Mouse (Mus musculus) cerebellum, adult 9-11 months (tissue): ENCODE results near the gene Stxbp5.
A peak's percentile ranks its signal among the peaks of the same experiment; 100 is the strongest.

Experiments used
- DNase-seq: peaks from one replicate; pipeline ENCODE4 v3.0.0; 2022

Stxbp5 gene

DNA sequence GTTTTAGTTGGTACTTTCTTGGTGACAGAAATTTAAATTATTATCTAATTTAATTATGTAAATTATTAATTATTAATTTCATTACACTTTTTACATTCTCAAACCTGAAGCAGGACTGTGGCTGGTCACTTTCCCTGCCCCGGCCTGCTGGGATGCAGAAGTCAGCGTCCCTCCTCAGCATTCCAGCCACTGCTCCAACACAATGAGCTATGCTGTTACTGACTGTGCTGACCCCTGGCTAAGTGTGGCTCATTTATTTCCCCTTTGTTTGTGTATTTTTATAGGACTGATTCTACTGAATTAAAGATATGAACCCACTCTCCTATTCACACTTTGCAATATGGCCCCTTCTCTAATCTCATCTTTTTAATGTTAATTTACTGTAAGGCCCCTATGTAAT is 43.0 kb downstream of the Stxbp5 start:
- no peak for DNase-seq

- DNase-seq: no peak
These were observed 44.1 kb downstream of the Stxbp5 start for GRCm38 (mm10) chr10:9856792-9857191.

- no peak for DNase-seq
These were observed 54.5 kb downstream of the Stxbp5 start for GRCm38 (mm10) chr10:9846408-9846807.

DNA sequence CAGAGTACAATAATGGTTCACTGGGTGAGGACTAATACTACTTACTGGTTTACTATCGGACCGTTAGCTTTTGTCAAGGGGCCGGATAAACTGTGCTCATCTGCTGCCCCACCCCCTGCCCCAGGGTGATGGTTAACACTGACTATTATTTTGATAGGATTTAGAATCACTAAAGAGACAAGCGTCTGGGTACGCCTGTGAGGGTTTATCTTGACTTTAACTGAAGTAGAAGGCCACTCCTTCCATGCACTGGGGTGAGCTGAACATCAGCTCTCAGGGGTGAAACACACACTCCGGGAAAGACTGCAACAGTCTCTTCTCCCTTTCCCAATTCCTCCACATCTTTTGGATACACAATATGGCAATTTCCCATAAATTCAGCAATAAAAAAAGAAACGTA is 61.5 kb downstream of the Stxbp5 start:
- no peak for DNase-seq

GRCm38 (mm10) chr10:9834986-9835385 is 65.9 kb downstream of the Stxbp5 start:
- DNase-seq: no peak

DNA sequence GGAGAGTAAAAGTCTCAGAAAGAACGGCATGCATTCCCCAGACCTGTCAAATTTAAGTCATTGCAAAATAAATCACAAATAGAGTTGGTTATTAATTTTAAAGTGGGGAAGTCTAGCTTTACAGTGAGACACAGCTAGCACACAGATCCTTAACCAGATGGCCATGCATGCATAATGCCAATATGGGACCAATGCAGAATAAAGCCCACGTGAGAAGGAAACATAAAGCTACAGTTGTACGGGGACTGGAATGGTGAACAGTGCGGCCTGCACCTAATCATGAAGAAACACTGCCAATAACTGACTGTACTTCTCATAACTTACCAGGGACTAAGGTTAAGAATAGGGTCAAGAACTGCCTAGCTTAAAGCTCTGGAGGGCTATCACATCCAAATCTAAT is 67.9 kb downstream of the Stxbp5 start:
- DNase-seq: no peak

- DNase-seq: no peak
These were observed 71.1 kb downstream of the Stxbp5 start for GRCm38 (mm10) chr10:9829744-9830143.

DNA sequence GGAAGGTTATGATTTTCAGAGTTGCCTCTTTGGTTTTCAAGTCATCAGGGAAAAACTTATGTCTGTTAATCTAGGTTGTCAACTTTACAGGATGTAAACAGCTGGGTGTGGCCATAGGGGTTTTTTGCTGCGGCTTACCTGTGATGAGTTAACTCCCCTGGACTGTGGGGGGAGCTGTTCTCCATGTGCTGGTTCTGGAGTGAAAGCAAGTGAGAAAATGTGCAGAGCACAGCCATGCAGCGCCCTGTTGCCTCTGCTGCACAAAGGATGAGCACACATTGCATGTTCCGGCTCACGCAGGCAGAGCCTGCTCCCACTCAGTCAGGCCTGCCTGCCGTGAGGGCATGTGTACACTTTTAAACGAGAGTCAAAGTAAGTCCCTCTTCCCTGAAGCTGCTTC is 79.6 kb downstream of the Stxbp5 start:
- peak; percentile 27 for DNase-seq

DNA sequence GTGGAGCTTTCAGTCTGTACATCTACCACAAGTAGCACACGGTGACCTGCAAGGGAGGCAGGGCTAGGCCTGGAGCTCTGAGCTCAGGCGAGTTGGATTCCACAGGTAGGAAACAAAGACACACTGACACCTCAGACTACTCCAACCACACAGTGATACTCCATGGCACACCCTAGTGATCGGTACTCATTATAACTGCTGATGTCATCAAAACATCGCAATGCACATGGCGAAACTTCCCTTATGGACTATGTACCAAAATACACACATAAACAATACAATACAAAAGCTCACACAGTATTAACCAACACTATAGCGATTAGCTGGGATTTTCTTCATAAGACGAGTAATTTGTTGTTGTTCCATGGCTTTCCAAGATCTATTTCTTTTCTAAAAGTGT is 82.3 kb downstream of the Stxbp5 start:
- DNase-seq: no peak

DNA sequence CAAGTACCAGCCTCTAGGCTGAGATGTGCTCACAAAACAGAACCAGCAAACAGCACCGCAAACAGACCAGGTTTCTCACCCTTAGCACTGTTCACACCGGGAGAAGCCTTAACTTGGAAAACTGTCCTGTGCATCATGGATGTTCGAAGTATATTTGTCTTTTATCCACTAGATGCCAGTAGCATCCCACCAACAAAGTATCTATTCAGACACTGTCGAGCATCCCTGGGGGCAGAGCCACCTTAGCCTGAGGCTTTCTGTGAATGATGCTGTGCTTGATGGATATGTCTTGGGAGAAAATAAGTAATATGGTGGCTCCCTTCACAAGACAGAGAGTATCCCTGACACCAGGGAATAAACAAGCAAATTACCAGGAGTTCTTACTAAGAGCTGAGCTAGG is 87.0 kb downstream of the Stxbp5 start:
- DNase-seq: peak; percentile 46

GRCm38 (mm10) chr10:9807596-9807995 is 93.3 kb downstream of the Stxbp5 start:
- DNase-seq: no peak

DNA sequence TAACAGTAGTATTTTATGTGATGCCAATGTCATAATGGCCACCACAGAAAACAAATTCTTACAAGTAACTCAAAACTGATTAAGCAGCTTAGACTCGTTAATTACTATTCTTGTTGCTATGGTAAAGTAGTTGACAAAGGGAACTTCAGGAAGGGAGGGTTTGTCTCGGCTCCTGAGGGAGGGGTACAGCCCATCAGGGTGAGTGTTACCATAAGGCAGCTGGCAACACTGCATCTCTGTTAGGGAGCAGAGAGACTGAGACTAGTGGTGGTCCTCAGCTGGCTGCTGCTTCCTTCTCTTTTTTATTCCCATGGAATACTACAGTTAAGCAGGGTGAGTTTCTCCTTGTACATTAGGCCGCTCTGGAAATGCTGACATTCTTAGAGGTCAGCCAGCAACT is 95.5 kb downstream of the Stxbp5 start:
- no peak for DNase-seq

DNA sequence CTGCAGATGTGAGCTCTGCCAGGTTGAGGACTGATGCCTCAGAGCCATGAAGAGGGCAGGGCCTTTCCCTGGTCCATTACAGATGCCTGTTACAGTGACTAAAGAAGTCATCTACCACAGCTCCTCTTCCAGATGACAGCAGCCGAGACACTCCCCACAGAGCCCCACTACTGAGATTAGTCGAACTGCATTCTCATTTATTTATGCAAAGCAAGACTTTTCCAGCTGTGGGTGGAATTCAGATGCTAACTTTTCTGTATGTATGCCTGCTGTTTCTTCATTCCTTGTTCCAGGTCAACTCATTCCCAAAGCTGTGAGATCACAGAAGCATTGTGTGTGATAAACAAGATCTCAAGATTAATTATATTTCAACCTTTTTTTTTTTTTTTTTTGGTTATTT is 97.8 kb downstream of the Stxbp5 start:
- no peak for DNase-seq

DNA sequence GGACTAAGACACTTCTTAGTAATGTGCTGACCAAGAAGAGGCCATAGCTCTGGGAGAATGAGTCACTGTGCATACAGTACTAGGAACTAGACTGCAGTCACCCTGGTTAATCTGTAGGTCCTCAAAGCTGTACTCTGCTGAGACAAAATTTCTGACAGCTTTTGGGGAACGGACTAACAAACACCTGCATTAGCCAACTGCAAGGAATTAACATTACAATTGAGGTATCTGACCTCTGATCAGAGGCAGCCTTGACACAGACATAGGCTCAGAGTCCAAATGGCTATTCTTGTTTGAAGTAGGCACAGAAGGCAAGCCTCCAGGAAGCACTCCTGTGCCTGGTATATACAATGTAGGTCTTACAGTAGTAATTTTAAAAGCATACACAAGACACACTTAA is 99.3 kb downstream of the Stxbp5 start:
- no peak for DNase-seq

DNA sequence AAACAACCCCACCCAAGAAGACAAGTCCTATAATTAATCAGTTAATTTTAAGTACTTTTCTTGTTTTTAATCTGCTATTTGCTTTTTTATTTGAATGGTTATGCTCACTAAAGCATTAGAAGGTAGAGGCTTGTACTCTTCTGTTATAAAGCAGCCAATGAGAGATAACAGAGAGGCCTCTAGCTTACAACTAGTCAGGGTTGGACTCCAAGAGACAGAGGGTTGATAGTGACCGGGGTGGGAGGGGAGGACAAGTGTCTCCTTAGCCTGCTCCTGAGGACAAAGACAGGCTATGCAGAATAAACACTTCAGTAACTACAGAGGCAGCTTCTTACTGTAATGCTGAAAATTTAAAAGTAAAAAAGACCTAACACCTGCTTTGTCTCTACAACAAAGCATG is 101.8 kb downstream of the Stxbp5 start:
- DNase-seq: no peak

DNA sequence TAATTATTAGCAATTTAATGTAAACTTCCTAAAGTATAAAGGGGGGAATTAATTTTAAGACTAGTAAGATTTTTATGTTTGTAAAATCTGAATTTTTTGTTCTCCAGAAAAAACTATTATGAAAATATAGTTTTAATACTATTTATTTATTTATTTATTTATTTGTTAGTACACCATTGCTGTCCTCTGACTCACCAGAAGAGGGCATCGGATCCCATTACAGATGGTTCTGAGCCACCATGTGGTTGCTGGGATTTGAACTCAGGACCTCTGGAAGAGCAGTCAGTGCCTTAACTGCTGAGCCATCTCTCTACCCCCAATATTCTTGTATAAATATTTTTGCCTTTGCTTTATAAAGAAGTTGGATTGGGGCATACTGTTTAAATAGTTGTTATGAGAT is 104.5 kb downstream of the Stxbp5 start:
- no peak for DNase-seq

GRCm38 (mm10) chr10:9794429-9794828 is 106.5 kb downstream of the Stxbp5 start:
- DNase-seq: no peak

DNA sequence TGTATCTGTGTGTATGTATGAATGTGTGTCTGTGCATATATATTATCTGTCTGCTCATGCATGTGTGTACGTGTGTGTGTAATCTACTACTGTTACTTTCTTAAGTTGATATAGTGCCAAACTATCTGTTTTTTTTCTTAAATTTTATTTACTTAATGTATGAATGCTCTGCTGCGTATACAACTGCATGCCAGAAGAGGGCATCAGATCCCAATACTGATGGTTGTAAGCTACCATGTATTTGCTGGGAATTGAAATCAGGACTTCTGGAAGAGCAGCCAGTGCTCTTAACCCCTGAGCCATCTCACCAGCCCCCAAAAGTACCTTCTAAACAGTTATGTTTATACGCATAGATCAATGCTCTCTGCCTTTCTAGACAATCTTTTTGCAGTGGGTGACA is 109.9 kb downstream of the Stxbp5 start:
- DNase-seq: no peak

GRCm38 (mm10) chr10:9786461-9786860 is 114.4 kb downstream of the Stxbp5 start:
- no peak for DNase-seq

DNA sequence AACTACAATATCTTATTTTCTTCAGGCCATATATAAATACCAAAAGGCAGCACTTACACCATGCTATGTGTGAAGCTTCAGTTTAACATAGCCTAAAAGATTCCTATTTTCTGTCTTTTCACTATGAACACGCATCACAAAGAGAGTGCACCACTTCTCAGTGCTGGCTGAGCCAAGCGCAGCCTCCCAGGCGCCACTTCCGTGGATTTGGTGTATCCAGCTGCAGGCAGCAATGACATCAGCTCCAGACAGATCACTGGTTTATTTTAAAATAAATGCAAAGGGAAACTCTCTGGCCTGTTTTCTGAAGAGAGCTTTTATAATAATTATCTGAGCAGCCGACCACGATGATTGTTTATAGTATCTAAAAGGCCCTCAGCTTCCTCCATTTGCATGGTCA is 115.2 kb downstream of the Stxbp5 start:
- DNase-seq: no peak

DNA sequence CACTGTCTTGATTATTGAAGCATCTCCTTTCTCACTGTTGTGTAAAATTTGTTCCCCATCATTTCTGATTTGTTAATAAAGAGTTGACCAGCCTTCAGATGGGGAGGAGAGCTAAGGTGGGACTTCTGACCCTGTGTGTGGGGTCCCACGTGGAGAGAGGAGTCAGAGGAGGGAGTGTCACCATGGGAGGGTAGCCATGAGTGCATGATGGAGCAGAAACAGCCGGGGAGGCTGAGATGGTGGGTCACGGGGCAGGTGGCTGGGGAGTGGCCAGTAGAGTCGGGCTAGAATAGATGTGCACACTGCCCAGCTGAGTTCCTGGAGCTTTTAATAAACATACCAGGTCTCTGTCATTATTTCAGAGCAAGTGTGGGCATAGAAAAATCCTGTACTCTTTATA is 121.0 kb downstream of the Stxbp5 start:
- no peak for DNase-seq

DNA sequence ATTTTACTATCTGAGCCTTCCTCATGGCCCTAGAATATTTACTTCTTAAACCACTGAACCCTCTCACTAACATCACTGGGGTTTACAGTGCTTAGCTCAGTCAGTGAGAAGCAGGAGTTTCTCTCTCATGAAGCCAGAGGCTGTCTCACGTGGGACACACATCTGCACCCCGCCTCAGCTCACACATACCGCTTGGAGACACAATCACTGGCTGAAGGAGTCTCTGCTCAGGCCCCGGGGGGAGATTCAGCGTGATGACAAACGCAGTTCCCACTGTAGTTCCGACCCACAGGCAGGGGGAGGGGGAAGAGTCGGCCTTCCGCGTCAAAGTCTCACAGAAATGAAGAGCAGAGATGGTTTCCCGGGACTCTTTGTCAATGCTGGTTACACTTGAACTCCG is 130.6 kb downstream of the Stxbp5 start:
- no peak for DNase-seq

DNA sequence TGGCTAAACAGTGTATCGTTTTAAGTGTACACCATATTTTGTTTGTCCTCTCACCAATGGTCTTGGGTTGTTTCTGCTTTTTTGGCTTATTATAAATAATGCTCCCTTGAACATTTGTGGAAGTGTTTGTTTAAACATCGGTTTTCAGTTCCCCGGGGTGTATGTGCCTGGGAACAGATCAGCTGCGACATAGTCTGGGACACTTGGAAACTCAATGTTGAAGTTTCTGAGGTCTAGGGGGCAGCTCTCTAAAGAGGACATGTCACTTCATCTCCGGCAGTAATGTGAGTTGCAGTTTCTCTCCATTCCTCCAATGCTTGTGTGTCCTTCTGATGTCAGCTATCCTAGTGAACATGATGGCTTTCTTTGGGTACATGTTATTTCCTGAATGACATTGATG is 137.0 kb downstream of the Stxbp5 start:
- no peak for DNase-seq

DNA sequence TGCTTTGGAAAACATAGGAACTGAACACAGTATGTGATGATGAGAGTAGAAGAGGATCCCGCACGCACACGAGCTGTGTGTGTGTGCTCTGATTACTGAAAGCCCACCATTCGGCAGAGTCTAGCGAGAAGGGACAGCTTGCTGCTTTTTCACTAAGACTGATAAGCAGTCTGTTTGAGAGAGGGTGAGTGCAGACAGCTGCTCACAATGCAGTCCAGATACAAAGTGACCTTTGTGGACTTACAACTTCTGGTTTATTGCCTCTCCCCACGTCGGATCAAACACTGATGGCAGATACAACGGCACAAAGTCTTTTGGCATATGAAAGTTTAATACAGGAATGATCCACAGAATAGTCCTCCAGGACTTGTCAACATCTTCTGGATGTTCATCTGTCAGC is 140.6 kb downstream of the Stxbp5 start:
- DNase-seq: no peak

DNA sequence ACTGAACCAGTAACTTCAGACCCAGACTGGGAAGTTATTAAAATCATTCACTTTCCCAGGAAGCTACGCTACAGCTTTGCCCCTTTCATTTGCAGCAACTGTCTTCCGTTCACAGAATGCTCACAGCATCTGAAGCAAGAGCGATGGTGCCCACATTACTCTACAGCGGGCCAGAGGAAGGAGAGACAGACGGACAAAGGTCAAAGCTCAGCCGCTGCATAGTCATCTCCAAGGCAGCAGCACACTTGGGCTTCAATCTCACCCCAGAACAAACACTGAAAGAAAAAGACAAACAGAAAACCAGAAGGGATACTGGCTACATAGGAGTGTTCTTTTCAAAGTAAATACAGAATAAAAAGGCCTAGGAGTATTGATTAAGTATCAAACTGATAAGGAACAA is 144.3 kb downstream of the Stxbp5 start:
- no peak for DNase-seq

- no peak for DNase-seq
These were observed 145.9 kb downstream of the Stxbp5 start for GRCm38 (mm10) chr10:9754893-9755541.
